Comparison of ENCODE assay signal across 13 mouse cellular contexts in genomic region chr3:53202698-53203097, GRCm38 (mm10).
DNase-seq lines count a peak whose midpoint lies in the region; ATAC-seq and TF ChIP-seq lines count a peak whose summit lies in the region.
"Had no signal": no experiment of that assay in that cellular context is flagged by ENCODE, and none has a peak within 500 bp of the region (broad histone marks: within the 10 kb centered on the region; RNA-seq: fewer than 3 reads in every experiment).

No protein-coding gene starts in this region.

- H3K9ac ChIP-seq in heart, postnatal 0 days (replicated peaks; ENCODE audit: low read depth, low read length), result no peak overlapping the region
- H3K9ac ChIP-seq in midbrain, embryonic 13.5 days (replicated peaks), result no peak overlapping the region
- no peak overlapping the region for H3K9ac ChIP-seq in midbrain, embryonic 11.5 days (ENCODE audit: low read length)
- H3K9ac ChIP-seq in neural tube, embryonic 14.5 days (replicated peaks; ENCODE audit: low read depth, low read length), result no peak overlapping the region
- H3K9ac ChIP-seq: forebrain, postnatal 0 days; stomach, embryonic 15.5 days had no signal

- no peak for TF ChIP-seq CTCF in cerebellum, adult 2 months (IDR thresholded peaks at IDR 0.05; ENCODE audit: borderline replicate concordance, insufficient read depth, low read depth, low read length)
- no peak for TF ChIP-seq CTCF in heart, postnatal 0 days (IDR thresholded peaks at IDR 0.05; ENCODE audit: low read depth)

- H3K4me2 ChIP-seq in heart, postnatal 0 days (ENCODE audit: low read depth, low read length), result no peak overlapping the region; the same call in 1 of the 2 replicates
- H3K4me2 ChIP-seq in midbrain, embryonic 13.5 days (replicated peaks), result no peak overlapping the region
- H3K4me2 ChIP-seq in midbrain, embryonic 11.5 days, result no peak overlapping the region
- H3K4me2 ChIP-seq in neural tube, embryonic 14.5 days (ENCODE audit: low read depth, low read length), result no peak overlapping the region
- H3K4me2 ChIP-seq: stomach, embryonic 15.5 days had no signal

- H3K9me3 ChIP-seq in heart, postnatal 0 days (replicated peaks; ENCODE audit: control insufficient read depth, low read length), result no peaks in the 10 kb centered on the region
- no peaks in the 10 kb centered on the region for H3K9me3 ChIP-seq in midbrain, embryonic 13.5 days
- no peaks in the 10 kb centered on the region for H3K9me3 ChIP-seq in midbrain, embryonic 11.5 days (ENCODE audit: control insufficient read depth, low read length)
- no peaks in the 10 kb centered on the region for H3K9me3 ChIP-seq in neural tube, embryonic 14.5 days (ENCODE audit: control insufficient read depth, low read length)
- H3K9me3 ChIP-seq: stomach, embryonic 15.5 days had no signal

- no peaks in the 10 kb centered on the region for H3K36me3 ChIP-seq in heart, postnatal 0 days (replicated peaks; ENCODE audit: control insufficient read depth, insufficient read depth, low read length)
- no peaks in the 10 kb centered on the region for H3K36me3 ChIP-seq in midbrain, embryonic 13.5 days
- H3K36me3 ChIP-seq in midbrain, embryonic 11.5 days (ENCODE audit: control insufficient read depth, insufficient read depth, low read length), result no peaks in the 10 kb centered on the region
- H3K36me3 ChIP-seq in neural tube, embryonic 14.5 days (ENCODE audit: control insufficient read depth, insufficient read depth, low read length), result no peaks in the 10 kb centered on the region
- H3K36me3 ChIP-seq: stomach, embryonic 15.5 days had no signal

- no peaks in the 10 kb centered on the region for H3K27me3 ChIP-seq in cerebellum, adult 2 months (ENCODE audit: control insufficient read depth, insufficient read depth, low read length)
- H3K27me3 ChIP-seq in heart, postnatal 0 days (ENCODE audit: control insufficient read depth, insufficient read depth, low read length), result no peaks in the 10 kb centered on the region
- H3K27me3 ChIP-seq in midbrain, embryonic 13.5 days, result no peaks in the 10 kb centered on the region
- no peaks in the 10 kb centered on the region for H3K27me3 ChIP-seq in midbrain, embryonic 11.5 days (ENCODE audit: control insufficient read depth, insufficient read depth, low read length)
- H3K27me3 ChIP-seq in neural tube, embryonic 14.5 days (ENCODE audit: control insufficient read depth, insufficient read depth, low read length), result no peaks in the 10 kb centered on the region
- H3K27me3 ChIP-seq: stomach, embryonic 15.5 days had no signal

- peaks cover 42% of the 10 kb centered on the region for H3K4me1 ChIP-seq in cerebellum, adult 2 months (ENCODE audit: control insufficient read depth, insufficient read depth, low read length)
- peaks cover 41% of the 10 kb centered on the region for H3K4me1 ChIP-seq in heart, postnatal 0 days (ENCODE audit: control insufficient read depth, insufficient read depth)
- peaks cover 47% of the 10 kb centered on the region for H3K4me1 ChIP-seq in midbrain, embryonic 13.5 days (replicated peaks)
- H3K4me1 ChIP-seq in midbrain, embryonic 11.5 days (ENCODE audit: control insufficient read depth, insufficient read depth, low read length), result peaks cover 28% of the 10 kb centered on the region
- H3K4me1 ChIP-seq in neural tube, embryonic 14.5 days (ENCODE audit: control insufficient read depth, insufficient read depth, low read length), result peaks cover 8% of the 10 kb centered on the region

- TF ChIP-seq POLR2A in cerebellum, adult 2 months (IDR thresholded peaks at IDR 0.05; ENCODE audit: borderline replicate concordance, insufficient read depth, low read length), result no peak

- no peak for ATAC-seq in heart, postnatal 0 days (ENCODE audit: insufficient read depth, low read depth)
- no peak for ATAC-seq in midbrain, embryonic 13.5 days
- ATAC-seq in midbrain, embryonic 11.5 days (ENCODE audit: low FRiP score), result no peak
- ATAC-seq in neural tube, embryonic 14.5 days (ENCODE audit: low read depth), result no peak
- ATAC-seq: intestine, embryonic 16.5 days had no signal

- TF ChIP-seq EP300 in heart, postnatal 0 days (IDR thresholded peaks at IDR 0.05; ENCODE audit: low read depth), result no peak

- no peak for DNase-seq in cerebellum, adult 2 months
- no peak for DNase-seq in cerebellum, adult 9-10 months
- no peak for DNase-seq in heart, postnatal 0 days (ENCODE audit: low spot score)
- DNase-seq in heart, adult 8-10 months (ENCODE audit: low spot score), result no peak
- no peak for DNase-seq in midbrain, embryonic 11.5 days (ENCODE audit: low spot score, missing footprints)
- DNase-seq in lung, postnatal 4 days, result no peak
- DNase-seq: gastrocnemius, postnatal 25 days; thymus, postnatal 14 days had no signal

- peak overlapping the region; percentile 30 for H3K27ac ChIP-seq in cerebellum, adult 2 months (ENCODE audit: insufficient read depth, low read length)
- H3K27ac ChIP-seq in heart, postnatal 0 days (ENCODE audit: low read depth), result peak overlapping the region; percentile 57
- peak overlapping the region; percentile 51; the same call in 1 of the 2 replicates for H3K27ac ChIP-seq in midbrain, embryonic 13.5 days
- H3K27ac ChIP-seq in midbrain, embryonic 11.5 days (ENCODE audit: low read depth, low read length), result no peak overlapping the region
- peak overlapping the region; percentile 3; the same call in 1 of the 2 replicates for H3K27ac ChIP-seq in neural tube, embryonic 14.5 days (ENCODE audit: low read depth, low read length)
- H3K27ac ChIP-seq: stomach, embryonic 15.5 days had no signal

- WGBS in cerebellum, adult 2 months, result 84% methylated on average over 3 of the region's 3 CpGs
- 66% methylated on average over 3 of the region's 3 CpGs for WGBS in heart, postnatal 0 days
- 95% methylated on average over 3 of the region's 3 CpGs for WGBS in midbrain, embryonic 13.5 days
- 87% methylated on average over 3 of the region's 3 CpGs for WGBS in midbrain, embryonic 11.5 days
- WGBS in neural tube, embryonic 14.5 days, result 66% methylated on average over 3 of the region's 3 CpGs

- H3K4me3 ChIP-seq in cerebellum, adult 2 months (replicated peaks; ENCODE audit: insufficient read depth, low read depth, low read length), result no peak overlapping the region
- no peak overlapping the region for H3K4me3 ChIP-seq in heart, postnatal 0 days (ENCODE audit: low read depth, low read length)
- no peak overlapping the region for H3K4me3 ChIP-seq in midbrain, embryonic 13.5 days (replicated peaks)
- H3K4me3 ChIP-seq in midbrain, embryonic 11.5 days (ENCODE audit: low read depth, low read length), result no peak overlapping the region
- H3K4me3 ChIP-seq in neural tube, embryonic 14.5 days (ENCODE audit: low read depth, low read length), result no peak overlapping the region
- H3K4me3 ChIP-seq: stomach, embryonic 15.5 days had no signal
